Mouse (Mus musculus) ES-E14 (cell line): Measurements from ENCODE around the gene Cat. TPM values are rescaled to one million over a fixed set of nuclear protein-coding genes. Genes with fewer than 3 reads are reported as not detected.

Source experiments
- DNase-seq: peaks from one replicate; pipeline ENCODE4 v3.0.0-alpha.2; 2013; ENCODE audit warnings: low read depth, low spot score
- H3K27ac ChIP-seq: 2 replicates; pipeline ENCODE4 v1.5.1; 2012; ENCODE audit warnings: low read depth, mild to moderate bottlenecking, low read length, moderate library complexity, mixed read lengths; ENCODE audit not compliant: poor library complexity, insufficient read depth, severe bottlenecking
- H3K36me3 ChIP-seq: 2 replicates; pipeline ENCODE4 v1.6.1; 2012; ENCODE audit warnings: mild to moderate bottlenecking, low read length, moderate library complexity, mixed read lengths; ENCODE audit not compliant: control insufficient read depth, poor library complexity, insufficient read depth, severe bottlenecking
- H3K4me1 ChIP-seq, 2 experiments: fragments of 150-350 bp in 1 of 2; sonication (generic) in 1 of 2; 2 replicates each; pipeline ENCODE4 v1.6.1; 2012; ENCODE audit warnings: low read length in 2 of 2, mild to moderate bottlenecking in 1 of 2, mixed read lengths in 1 of 2; ENCODE audit not compliant: control insufficient read depth in 2 of 2, insufficient read depth in 2 of 2, poor library complexity in 1 of 2
- H3K4me3 ChIP-seq, 2 experiments: fragments of 150-350 bp in 1 of 2; sonication (generic) in 1 of 2; 2 replicates each; pipeline ENCODE4 v1.5.1; 2012; ENCODE audit warnings: low read length in 2 of 2, low read depth in 1 of 2, mild to moderate bottlenecking in 1 of 2, mixed read lengths in 1 of 2; ENCODE audit not compliant: insufficient read depth in 1 of 2, poor library complexity in 1 of 2, severe bottlenecking in 1 of 2
- H3K9ac ChIP-seq: 2 replicates; pipeline ENCODE4 v1.6.1; 2012; ENCODE audit warnings: low read depth, mild to moderate bottlenecking, low read length, mixed read lengths; ENCODE audit not compliant: poor library complexity, insufficient read depth, severe bottlenecking
- H3K9me3 ChIP-seq: fragments of 150-350 bp; sonication (generic); 2 replicates; pipeline ENCODE4 v1.6.1; 2012; ENCODE audit warnings: low read depth, mild to moderate bottlenecking, low read length; ENCODE audit not compliant: control insufficient read depth, insufficient read depth
- CHD2 ChIP-seq: IDR thresholded peaks from 2 replicates; pipeline ENCODE4 v1.6.1; 2014; ENCODE audit warnings: mild to moderate bottlenecking, low read depth, low read length, inconsistent platforms
- HCFC1 ChIP-seq: IDR thresholded peaks from 2 replicates; pipeline ENCODE4 v1.6.1; 2012; ENCODE audit warnings: low read length, inconsistent platforms, borderline replicate concordance; ENCODE audit not compliant: insufficient read depth
- MAFK ChIP-seq: IDR thresholded peaks from 2 replicates; pipeline ENCODE4 v1.6.1; 2014; ENCODE audit warnings: mild to moderate bottlenecking, low read depth, low read length, inconsistent platforms; ENCODE audit not compliant: insufficient read depth
- ZC3H11A ChIP-seq: IDR thresholded peaks from 2 replicates; pipeline ENCODE4 v1.6.1; 2012; ENCODE audit warnings: low read depth, mild to moderate bottlenecking, inconsistent platforms, low read length, borderline replicate concordance
- ZNF384 ChIP-seq: IDR thresholded peaks from 2 replicates; pipeline ENCODE4 v1.6.1; 2012; ENCODE audit warnings: low read depth, low read length, inconsistent platforms
- in situ Hi-C, 2 experiments: fragments of 600-800 bp; cut with MboI; formaldehyde crosslinking; loops; one replicate each; pipeline ENCODE4 v1.15.1; 2025; ENCODE audit warnings: low sequenced_read_pairs in 2 of 2, inconsistent platforms in 1 of 2; ENCODE audit not compliant: unreplicated experiment in 2 of 2
- total RNA-seq: library from RNA; depleted of rRNA; stranded (reverse); fragments of 300-350 nt; gene quantifications from 2 replicates; pipeline ENCODE4 v1.2.3, GENCODE M21; 2012

Gene Cat
- total RNA-seq, 1 experiment: 23.0 TPM

GRCm38 (mm10) chr2:103464524-103464923, 20.4 kb downstream of the Cat start:
- Histone ChIP-seq H3K4me1 (no peaks in the 10 kb centered on the region), H3K9me3 (no peaks in the 10 kb centered on the region), H3K4me3 (no peak overlapping the region), H3K9ac (no peak overlapping the region), H3K27ac (no peak overlapping the region), H3K36me3 (peaks cover 13% of the 10 kb centered on the region; the same call in 1 of the 2 replicates)
- in situ Hi-C loops: loop anchor here in 1 of 2 experiments (25.0 kb wide), 1 partner anchor 398 kb away; no protein-coding TSS in a partner anchor
- DNase-seq: no peak
- TF ChIP-seq CHD2 (no peak), MAFK (no peak), ZC3H11A (no peak), HCFC1 (no peak), ZNF384 (no peak)

DNA sequence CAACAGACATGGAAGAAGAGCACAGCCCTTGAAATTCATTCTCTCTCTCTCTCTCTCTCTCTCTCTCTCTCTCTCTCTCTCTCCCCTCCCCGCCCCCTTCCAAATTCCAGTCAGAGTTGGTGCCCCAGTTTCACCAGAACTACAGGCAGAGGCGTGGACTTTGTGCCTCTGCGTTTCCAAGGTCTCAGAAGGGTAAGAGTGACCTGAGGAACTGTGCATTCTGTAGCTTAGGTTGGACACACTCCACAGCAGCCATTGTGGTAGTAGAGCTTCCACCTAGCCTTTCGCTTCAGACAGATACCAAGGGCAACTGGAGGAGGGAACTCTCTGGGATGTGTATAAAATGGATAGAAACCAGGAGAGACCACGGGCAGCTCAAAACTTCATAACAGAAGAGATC, 22.2 kb downstream of the Cat start:
- Histone ChIP-seq H3K9me3 (no peaks in the 10 kb centered on the region), H3K9ac (no peak overlapping the region), H3K4me3 (no peak overlapping the region), H3K36me3 (peaks cover 13% of the 10 kb centered on the region; the same call in 1 of the 2 replicates), H3K4me1 (peaks cover 0 to 2% of the 10 kb centered on the region in 2 experiments; a peak in 2 of 4 replicates), H3K27ac (no peak overlapping the region)
- TF ChIP-seq ZC3H11A (no peak), MAFK (no peak), ZNF384 (no peak), CHD2 (no peak), HCFC1 (no peak)
- in situ Hi-C loops: loop anchor here in 1 of 2 experiments (25.0 kb wide), 1 partner anchor 400 kb away; no protein-coding TSS in a partner anchor
- no peak for DNase-seq

- no peak overlapping the region for H3K27ac ChIP-seq
- H3K36me3 ChIP-seq: peaks cover 10% of the 10 kb centered on the region; the same call in 1 of the 2 replicates
- peaks cover 0 to 2% of the 10 kb centered on the region in 2 experiments; a peak in 2 of 4 replicates for H3K4me1 ChIP-seq
- no peaks in the 10 kb centered on the region for H3K9me3 ChIP-seq
- no peak for DNase-seq
- no peak for TF ChIP-seq MAFK
- TF ChIP-seq CHD2: no peak
- TF ChIP-seq ZC3H11A: no peak
- TF ChIP-seq ZNF384: no peak
- no peak for TF ChIP-seq HCFC1
- H3K9ac ChIP-seq: no peak overlapping the region
- in situ Hi-C loops: loop anchor here in 1 of 2 experiments (25.0 kb wide), 1 partner anchor 401 kb away; no protein-coding TSS in a partner anchor
- H3K4me3 ChIP-seq: no peak overlapping the region
Observed at GRCm38 (mm10) chr2:103461743-103462142, 23.2 kb downstream of the Cat start.

- no peaks in the 10 kb centered on the region for H3K9me3 ChIP-seq
- no peak for DNase-seq
- no peak overlapping the region for H3K9ac ChIP-seq
- H3K4me1 ChIP-seq: peaks cover 0 to 2% of the 10 kb centered on the region in 2 experiments; a peak in 2 of 4 replicates
- no peak overlapping the region for H3K4me3 ChIP-seq
- TF ChIP-seq CHD2: no peak
- TF ChIP-seq MAFK: no peak
- no peak for TF ChIP-seq ZNF384
- no peak for TF ChIP-seq ZC3H11A
- no peak for TF ChIP-seq HCFC1
- H3K36me3 ChIP-seq: peaks cover 13% of the 10 kb centered on the region; the same call in 1 of the 2 replicates
- no peak overlapping the region for H3K27ac ChIP-seq
- in situ Hi-C loops: loop anchor here in 1 of 2 experiments (25.0 kb wide), 1 partner anchor 401 kb away; no protein-coding TSS in a partner anchor
Observed at GRCm38 (mm10) chr2:103461210-103461609, 23.8 kb downstream of the Cat start.
